Mouse (Mus musculus) liver, embryonic 14.5 days (tissue): Measurements from ENCODE around the gene H2afy. TPM values are rescaled to one million over a fixed set of nuclear protein-coding genes. Genes with fewer than 3 reads are reported as not detected.

Source experiments
- ATAC-seq: fragments of 200-750 bp; cut with Nextera tagmentation; 2 replicates; pipeline ENCODE4 v1.8.0; 2017; ENCODE audit warnings: moderate number of reproducible peaks, mild to moderate bottlenecking, moderate library complexity; ENCODE audit not compliant: insufficient read depth
- DNase-seq, 3 experiments: peaks; one replicate each; pipeline ENCODE4 v3.0.0-alpha.2; 2012 to 2013; ENCODE audit warnings: low read depth in 3 of 3, low spot score in 3 of 3
- H3K27ac ChIP-seq: fragments of 300-500 bp; sonication (generic); 2 replicates; pipeline ENCODE4 v1.5.1; 2014; ENCODE audit warnings: moderate library complexity, mild to moderate bottlenecking, control low read depth, inconsistent platforms
- H3K27me3 ChIP-seq: fragments of 300-500 bp; sonication (generic); 2 replicates; pipeline ENCODE4 v1.6.1; 2014; ENCODE audit warnings: mild to moderate bottlenecking, low read length, moderate library complexity; ENCODE audit not compliant: control insufficient read depth, insufficient read depth
- H3K36me3 ChIP-seq: fragments of 300-500 bp; sonication (generic); replicated peaks from 2 replicates; pipeline ENCODE4 v1.6.1; 2014; ENCODE audit warnings: low read depth; ENCODE audit not compliant: control insufficient read depth, insufficient read depth
- H3K4me1 ChIP-seq, 2 experiments: fragments of 200-500 bp in 1 of 2; fragments of 300-500 bp in 1 of 2; sonication (generic) in 1 of 2; replicated peaks; 2 replicates each; pipeline ENCODE4 v1.6.1; 2012 to 2014; ENCODE audit warnings: antibody characterized with exemption in 1 of 2, inconsistent platforms in 1 of 2, low read length in 1 of 2; ENCODE audit not compliant: control insufficient read depth in 2 of 2, insufficient read depth in 2 of 2
- H3K4me2 ChIP-seq: fragments of 300-500 bp; sonication (generic); 2 replicates; pipeline ENCODE4 v1.6.1; 2014; ENCODE audit warnings: low read depth, mild to moderate bottlenecking, control low read depth, moderate library complexity
- H3K4me3 ChIP-seq, 2 experiments: fragments of 200-500 bp in 1 of 2; fragments of 300-500 bp in 1 of 2; sonication (generic) in 1 of 2; 2 replicates each; pipeline ENCODE4 v1.5.1; 2012 to 2014; ENCODE audit warnings: low read depth in 2 of 2, low read length in 2 of 2, mild to moderate bottlenecking in 2 of 2, control low read depth in 1 of 2, inconsistent platforms in 1 of 2, moderate library complexity in 1 of 2; ENCODE audit not compliant: insufficient read depth in 1 of 2
- H3K9ac ChIP-seq: fragments of 300-500 bp; sonication (generic); replicated peaks from 2 replicates; pipeline ENCODE4 v1.6.1; 2014; ENCODE audit warnings: mild to moderate bottlenecking, control low read depth, moderate library complexity
- H3K9me3 ChIP-seq: fragments of 300-500 bp; sonication (generic); 2 replicates; pipeline ENCODE4 v1.6.1; 2016; ENCODE audit warnings: low read length, mixed read lengths; ENCODE audit not compliant: control insufficient read depth
- CTCF ChIP-seq: IDR thresholded peaks from 2 replicates; pipeline ENCODE4 v1.5.1; 2016; ENCODE audit warnings: antibody characterized with exemption, low read depth, control low read depth
- EP300 ChIP-seq: IDR thresholded peaks from 2 replicates; pipeline ENCODE4 v1.6.1; 2016; ENCODE audit warnings: antibody characterized with exemption, low read depth
- WGBS: fragments of 180-500 bp; shearing (Covaris S2); extraction: QIAGEN DNeasy Blood & Tissue Kit; methylation state at CpG from one replicate; pipeline ENCODE4 v1.1.7; 2014; ENCODE audit not compliant: insufficient replicate concordance; 5-methylcytosine and 5-hydroxymethylcytosine counted together
- polyA plus RNA-seq, 2 experiments: library from polyadenylated mRNA; depleted of rRNA in 1 of 2; stranded (reverse) in 1 of 2; unstranded in 1 of 2; fragments of >200 nt; fragmentation: Nextera tagmentation in 1 of 2; extraction: Ambion mirVana in 1 of 2; gene quantifications; 2 replicates each; pipeline versions ENCODE4 v1.2.1 to v1.2.3; 2012 to 2014

H2afy gene
- polyA plus RNA-seq, 2 experiments, result 68.7 to 79.0 TPM

DNA sequence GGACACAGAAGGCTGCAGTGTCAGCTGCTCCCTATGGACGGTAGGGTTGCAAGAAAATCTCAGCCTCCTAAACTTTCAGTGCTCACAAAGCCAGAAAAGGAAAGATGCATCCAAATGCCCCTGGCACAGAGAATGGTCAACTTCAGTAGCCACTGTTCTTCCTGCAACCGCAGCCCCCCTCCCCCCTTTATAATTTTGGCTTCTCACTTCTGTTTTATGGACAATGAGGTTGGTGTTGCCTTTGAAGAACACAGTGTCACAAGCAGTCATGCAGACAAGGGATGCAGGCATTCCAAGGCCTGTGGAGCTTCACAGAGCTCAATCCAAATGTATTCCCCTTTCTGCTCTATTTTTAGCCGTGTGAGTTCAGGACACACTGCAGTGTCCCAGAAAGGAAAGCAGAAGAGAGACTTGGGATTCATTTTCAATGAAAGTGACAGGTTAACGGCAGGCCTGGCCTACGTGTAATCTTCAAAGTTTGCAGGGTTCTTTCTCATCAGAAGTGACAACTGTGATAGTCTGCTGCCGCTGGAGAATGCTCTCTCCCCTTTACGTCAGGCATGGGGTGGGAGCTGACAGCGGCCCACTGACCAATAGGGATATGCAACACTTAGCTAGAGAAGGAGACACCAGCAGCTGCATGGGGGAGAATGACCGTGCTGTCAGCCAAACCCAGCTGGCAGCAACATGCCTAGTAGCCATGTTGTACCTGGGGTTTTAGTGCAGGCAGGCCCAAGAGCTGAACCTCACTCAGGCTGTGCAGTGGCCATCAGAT is 18.0 kb downstream of the H2afy start:
- ATAC-seq (no peak), DNase-seq (no peak)
- Histone ChIP-seq H3K27ac (no peak overlapping the region), H3K9ac (no peak overlapping the region), H3K4me3 (no peak overlapping the region), H3K4me2 (no peak overlapping the region), H3K36me3 (peaks cover 15% of the 10 kb centered on the region), H3K4me1 (no peaks in the 10 kb centered on the region), H3K27me3 (no peaks in the 10 kb centered on the region), H3K9me3 (no peaks in the 10 kb centered on the region)
- no peak for TF ChIP-seq EP300
- no peak for TF ChIP-seq CTCF
- WGBS, result 72% methylated on average over 9 of the region's 9 CpGs

DNA sequence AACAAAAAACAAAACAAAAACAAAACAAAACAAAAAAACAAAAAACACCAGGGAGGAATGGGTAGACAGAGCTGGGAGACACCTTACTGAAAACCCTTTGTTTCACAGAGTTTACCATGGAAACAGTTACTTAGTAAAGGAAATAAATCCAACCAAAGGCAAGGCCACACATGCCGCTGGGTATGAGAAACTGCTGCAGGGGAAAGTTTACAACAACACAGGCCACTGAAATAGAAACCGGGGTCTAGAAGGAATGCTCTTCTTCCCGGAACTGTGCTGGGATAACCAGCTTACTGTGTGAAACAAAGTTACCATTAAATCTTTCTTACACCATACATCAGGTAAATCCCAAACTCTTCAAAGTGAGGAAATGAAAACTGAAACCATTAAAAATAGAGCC is 20.3 kb downstream of the H2afy start:
- DNase-seq, result no peak
- no peak overlapping the region for H3K27ac ChIP-seq
- 66% methylated on average over 3 of the region's 3 CpGs for WGBS

DNA sequence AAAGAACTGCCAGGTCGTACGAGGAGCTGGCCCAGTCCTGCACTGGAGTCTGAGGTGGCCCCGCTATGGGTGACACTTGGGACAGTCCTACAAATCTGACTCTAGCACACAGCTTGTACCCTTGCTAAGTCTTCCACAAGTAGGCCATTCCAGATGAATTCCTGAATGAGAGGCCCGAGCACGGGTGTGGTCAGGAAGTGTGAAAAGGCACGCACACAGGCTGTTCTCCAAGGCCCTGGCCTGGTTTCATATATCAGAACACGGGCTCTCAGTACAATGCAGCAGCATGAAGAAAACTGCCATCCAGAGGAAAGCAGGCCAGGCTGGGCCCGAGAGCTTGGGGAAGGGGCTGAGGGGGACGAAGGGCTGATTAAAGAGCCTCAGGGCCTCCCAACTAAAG is 20.8 kb downstream of the H2afy start:
- no peak for TF ChIP-seq EP300
- no peak for TF ChIP-seq CTCF
- H3K4me1 ChIP-seq, result 0 out of 4 replicates have a peak, but pooled peaks cover 0 to 2% of the 10 kb centered on the region in 2 experiments
- H3K27me3 ChIP-seq, result no peaks in the 10 kb centered on the region
- no peak for ATAC-seq
- no peak overlapping the region for H3K27ac ChIP-seq
- H3K9me3 ChIP-seq, result no peaks in the 10 kb centered on the region
- H3K9ac ChIP-seq, result no peak overlapping the region
- 52% methylated on average over 9 of the region's 9 CpGs for WGBS
- DNase-seq, result no peak
- no peak overlapping the region for H3K4me3 ChIP-seq
- H3K36me3 ChIP-seq, result peaks cover 10% of the 10 kb centered on the region; the same call in 1 of the 2 replicates
- H3K4me2 ChIP-seq, result no peak overlapping the region

More for the DNA sequence above, 20.3 kb downstream of the H2afy start:
- Histone ChIP-seq H3K4me2 (no peak overlapping the region), H3K4me1 (0 out of 4 replicates have a peak, but pooled peaks cover 0 to 2% of the 10 kb centered on the region in 2 experiments), H3K9ac (no peak overlapping the region), H3K27me3 (no peaks in the 10 kb centered on the region), H3K9me3 (no peaks in the 10 kb centered on the region), H3K4me3 (no peak overlapping the region), H3K36me3 (peaks cover 13% of the 10 kb centered on the region; the same call in 1 of the 2 replicates)
- ATAC-seq, result no peak
- TF ChIP-seq EP300 (no peak), CTCF (no peak)

DNA sequence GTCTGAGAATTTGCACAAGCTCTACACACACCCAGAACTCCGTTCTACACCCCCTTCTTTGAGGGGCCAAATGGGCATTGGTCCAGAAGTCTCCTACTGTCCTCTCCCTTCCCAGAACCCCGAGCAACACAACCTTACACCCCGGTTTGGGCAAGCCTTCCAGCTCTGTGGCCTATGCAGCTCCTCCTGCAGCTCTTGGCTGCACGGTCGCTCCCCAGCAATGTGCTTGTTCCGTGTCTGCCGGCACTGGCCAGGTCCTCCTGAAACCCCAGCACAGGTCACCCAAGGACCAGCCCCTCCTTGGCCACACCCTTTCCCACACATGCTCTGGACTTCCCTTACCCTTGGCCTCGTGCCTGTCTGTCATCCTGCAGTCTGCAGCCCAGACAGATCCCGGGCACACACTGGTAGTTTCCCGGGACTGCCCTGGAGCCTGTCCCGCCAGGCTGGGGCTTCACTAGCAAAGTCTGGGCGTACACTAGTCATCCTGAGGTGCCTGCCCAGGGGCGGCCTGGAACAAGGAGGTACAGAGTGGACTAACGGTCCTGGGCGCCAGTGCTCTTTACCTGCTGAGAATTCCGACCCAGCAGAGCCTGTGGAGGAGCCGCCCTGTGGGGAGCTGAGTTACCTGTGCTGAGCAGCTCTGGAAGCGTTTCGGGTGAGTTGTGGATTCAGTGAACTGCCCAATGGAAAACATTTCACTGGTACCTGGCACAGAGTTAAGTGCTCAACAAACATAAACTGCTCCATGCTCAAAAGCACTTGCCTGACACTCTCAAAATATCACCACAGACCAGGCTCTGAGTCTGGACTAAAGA is 22.5 kb downstream of the H2afy start:
- H3K27ac ChIP-seq, result no peak overlapping the region
- no peak for DNase-seq
- no peak overlapping the region for H3K4me3 ChIP-seq
- no peak overlapping the region for H3K4me2 ChIP-seq
- TF ChIP-seq CTCF, result no peak
- TF ChIP-seq EP300, result no peak
- 74% methylated on average over 19 of the region's 19 CpGs for WGBS
- H3K9me3 ChIP-seq, result no peaks in the 10 kb centered on the region
- H3K36me3 ChIP-seq, result peaks cover 10% of the 10 kb centered on the region; the same call in 1 of the 2 replicates
- no peak for ATAC-seq
- no peak overlapping the region for H3K9ac ChIP-seq
- H3K27me3 ChIP-seq, result no peaks in the 10 kb centered on the region
- H3K4me1 ChIP-seq, result 0 out of 4 replicates have a peak, but pooled peaks cover 0 to 2% of the 10 kb centered on the region in 2 experiments

DNA sequence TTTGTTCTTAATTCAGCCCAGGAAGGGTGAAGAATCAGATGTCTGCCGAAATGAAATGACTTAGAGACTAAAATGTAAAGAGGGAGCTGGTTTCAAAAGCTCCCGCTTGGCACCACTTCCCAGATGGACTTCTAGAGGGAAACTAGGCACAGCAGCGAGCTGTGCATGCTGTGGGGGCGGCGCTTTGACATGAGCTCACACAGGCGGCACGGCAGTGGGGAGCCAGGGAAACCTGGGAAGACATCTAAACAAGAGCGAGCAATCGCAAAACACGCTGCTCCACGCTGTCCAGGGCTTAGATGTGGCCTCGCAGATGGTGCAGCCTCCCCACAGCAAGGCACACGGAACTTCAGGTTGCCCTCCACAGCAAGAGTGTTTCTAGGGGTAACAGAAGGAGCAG is 23.2 kb downstream of the H2afy start:
- TF ChIP-seq CTCF (no peak), EP300 (no peak)
- H3K36me3 ChIP-seq, result peaks cover 8% of the 10 kb centered on the region; the same call in 1 of the 2 replicates
- H3K4me1 ChIP-seq, result 0 out of 4 replicates have a peak, but pooled peaks cover 0 to 2% of the 10 kb centered on the region in 2 experiments
- ATAC-seq (no peak), DNase-seq (no peak)
- no peak overlapping the region for H3K27ac ChIP-seq
- no peak overlapping the region for H3K9ac ChIP-seq
- H3K4me2 ChIP-seq, result no peak overlapping the region
- H3K4me3 ChIP-seq, result no peak overlapping the region
- 68% methylated on average over 13 of the region's 13 CpGs for WGBS
- H3K27me3 ChIP-seq, result no peaks in the 10 kb centered on the region
- no peaks in the 10 kb centered on the region for H3K9me3 ChIP-seq
